Mouse (Mus musculus): ENCODE measurements at regions not wholly inside any gene's neighbourhood (a gene's known extent, or its start where the extent isn't known, plus 50 kb on each side); places are given as distances from the start of the nearest gene placed in this dataset.

- TF ChIP-seq CTCF (IDR thresholded peaks at IDR 0.05; ENCODE audit: control insufficient read depth, insufficient read depth, insufficient read length) (no peak), CEBPB (IDR thresholded peaks at IDR 0.05; ENCODE audit: low read depth) (no peak), MYOG (IDR thresholded peaks at IDR 0.05; ENCODE audit: control insufficient read depth, extremely low read depth, insufficient read length) (no peak), FOSL1 (IDR thresholded peaks at IDR 0.05; ENCODE audit: insufficient read depth, low read length, poor library complexity, severe bottlenecking) (no peak), MAX (IDR thresholded peaks at IDR 0.05) (no peak)
Measured at GRCm38 (mm10) chr11:48178174-48178573, 189.4 kb upstream of the Sgcd start.
